Mouse (Mus musculus): Measurements from ENCODE around the gene Cabin1. TPM values are rescaled to one million over a fixed set of nuclear protein-coding genes. Genes with fewer than 3 reads are reported as not detected.
A peak's percentile ranks its signal among the peaks of the same experiment; 100 is the strongest.

The Cabin1 gene
- total and polyA plus RNA-seq, 3 experiments: 27.2 to 115 (median 54.9) TPM

- H3K4me3 ChIP-seq (ENCODE audit: control insufficient read depth in 1 of 2, insufficient read depth in 1 of 2, low read depth in 2 of 2, low read length in 2 of 2): no peak overlapping the region
- DNase-seq (ENCODE audit: low read depth, low spot score): no peak
- H3K79me2 ChIP-seq (ENCODE audit: control insufficient read depth, insufficient read depth, low read length, poor library complexity): no peaks in the 10 kb centered on the region
- H3K9ac ChIP-seq (ENCODE audit: control insufficient read depth, low read depth, low read length, poor library complexity, severe bottlenecking): no peak overlapping the region
- no peak for TF ChIP-seq GATA1 (IDR thresholded peaks at IDR 0.05; ENCODE audit: low read depth, low read length)
- TF ChIP-seq JUND (IDR thresholded peaks at IDR 0.05; ENCODE audit: low read depth, low read length): no peak
- TF ChIP-seq ZKSCAN1 (IDR thresholded peaks at IDR 0.05; ENCODE audit: low read depth, low read length): no peak
- no peak for TF ChIP-seq E2F4 (IDR thresholded peaks at IDR 0.05; ENCODE audit: borderline replicate concordance, low read depth, low read length)
- no peak for TF ChIP-seq RCOR1 (IDR thresholded peaks at IDR 0.05; ENCODE audit: low read depth, low read length)
- TF ChIP-seq MEF2A (IDR thresholded peaks at IDR 0.05; ENCODE audit: extremely low read depth, insufficient replicate concordance, low read depth, low read length, poor library complexity, severe bottlenecking): no peak
- TF ChIP-seq KAT2A (conservative IDR thresholded peaks at IDR 0.05; ENCODE audit: low read depth, low read length): no peak
- H3K27ac ChIP-seq (ENCODE audit: control insufficient read depth, low read depth, low read length): no peak overlapping the region
- no peaks in the 10 kb centered on the region for H3K9me3 ChIP-seq (replicated peaks; ENCODE audit: insufficient read depth, low read length)
- H3K4me1 ChIP-seq (ENCODE audit: control insufficient read depth in 1 of 2, insufficient read depth in 2 of 2, low read length in 2 of 2): no peaks in the 10 kb centered on the region
- H3K36me3 ChIP-seq (ENCODE audit: control insufficient read depth in 1 of 2, insufficient read depth in 2 of 2, low read length in 2 of 2): no peaks in the 10 kb centered on the region
- no peaks in the 10 kb centered on the region for H3K27me3 ChIP-seq (ENCODE audit: control insufficient read depth in 1 of 2, insufficient read depth in 2 of 2, low read length in 2 of 2)
Measured at GRCm38 (mm10) chr10:75637711-75638110, 126.4 kb downstream of the Cabin1 start.

DNA sequence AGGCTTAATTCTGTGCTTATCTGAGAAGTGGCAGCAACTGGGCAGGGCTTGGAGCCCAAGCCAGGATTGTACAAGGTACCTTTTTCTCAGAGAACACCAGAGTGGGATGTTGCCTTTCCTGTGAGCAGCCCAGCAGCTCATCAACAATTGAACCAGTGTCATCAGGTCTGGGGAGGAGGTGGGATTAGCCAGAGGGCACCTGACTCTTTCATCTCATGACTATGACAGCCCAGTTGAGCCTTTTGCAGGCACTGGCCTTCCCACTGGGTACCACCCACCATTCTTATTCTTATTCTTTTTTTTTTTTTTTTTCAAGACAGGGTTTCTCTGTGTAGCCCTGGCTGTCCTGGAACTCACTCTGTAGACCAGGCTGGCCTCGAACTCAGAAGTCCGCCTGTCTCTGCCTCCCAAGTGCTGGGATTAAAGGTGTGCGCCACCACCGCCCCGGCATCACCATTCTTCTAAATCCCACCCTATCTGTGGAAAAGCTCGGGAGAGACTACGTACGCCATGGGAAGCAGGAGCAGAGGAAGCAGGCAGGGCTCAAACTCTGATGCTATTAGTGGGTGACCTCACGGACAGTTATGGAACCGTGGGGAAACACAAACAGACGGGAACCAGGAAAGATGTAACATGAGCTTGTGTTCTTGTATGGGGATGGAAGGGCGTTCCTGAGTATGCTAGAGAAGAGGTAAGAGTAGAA, 127.9 kb downstream of the Cabin1 start:
- no peaks in the 10 kb centered on the region for H3K4me1 ChIP-seq (ENCODE audit: control insufficient read depth in 1 of 2, insufficient read depth in 2 of 2, low read length in 2 of 2)
- no peak overlapping the region for H3K4me3 ChIP-seq (ENCODE audit: control insufficient read depth in 1 of 2, insufficient read depth in 1 of 2, low read depth in 2 of 2, low read length in 2 of 2)
- H3K79me2 ChIP-seq (ENCODE audit: control insufficient read depth, insufficient read depth, low read length, poor library complexity): no peaks in the 10 kb centered on the region
- H3K9me3 ChIP-seq (replicated peaks; ENCODE audit: insufficient read depth, low read length): no peaks in the 10 kb centered on the region
- no peaks in the 10 kb centered on the region; a peak in 1 of 4 replicates for H3K27me3 ChIP-seq (ENCODE audit: control insufficient read depth in 1 of 2, insufficient read depth in 2 of 2, low read length in 2 of 2)
- H3K9ac ChIP-seq (ENCODE audit: control insufficient read depth, low read depth, low read length, poor library complexity, severe bottlenecking): no peak overlapping the region
- TF ChIP-seq TBP (IDR thresholded peaks at IDR 0.05; ENCODE audit: low read depth, low read length): no peak
- no peak for DNase-seq (ENCODE audit: low read depth, low spot score)
- no peaks in the 10 kb centered on the region for H3K36me3 ChIP-seq (ENCODE audit: control insufficient read depth in 1 of 2, insufficient read depth in 2 of 2, low read length in 2 of 2)
- H3K27ac ChIP-seq (ENCODE audit: control insufficient read depth, low read depth, low read length): no peak overlapping the region

DNA sequence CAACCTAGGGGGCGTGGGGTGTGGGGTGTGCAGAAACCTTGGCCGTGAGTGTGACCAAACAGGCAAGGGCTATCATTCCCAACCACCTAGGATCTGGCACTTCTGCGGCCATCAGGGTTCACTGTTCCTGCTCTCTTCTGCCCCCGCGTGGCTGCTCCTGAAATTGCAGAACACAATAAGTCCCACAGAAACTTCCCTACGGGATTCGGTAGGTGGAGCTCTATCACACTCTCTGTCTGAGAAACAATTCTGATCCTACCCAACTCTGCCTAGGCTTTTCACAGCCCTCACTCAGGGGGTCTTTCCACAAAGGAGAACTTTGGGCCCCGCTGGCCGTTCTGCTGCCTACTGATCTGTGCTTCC, 128.5 kb downstream of the Cabin1 start:
- Histone ChIP-seq H3K9ac (ENCODE audit: control insufficient read depth, low read depth, low read length, poor library complexity, severe bottlenecking) (no peak overlapping the region), H3K9me3 (replicated peaks; ENCODE audit: insufficient read depth, low read length) (no peaks in the 10 kb centered on the region), H3K4me1 (ENCODE audit: control insufficient read depth in 1 of 2, insufficient read depth in 2 of 2, low read length in 2 of 2) (no peaks in the 10 kb centered on the region), H3K4me3 (ENCODE audit: control insufficient read depth in 1 of 2, insufficient read depth in 1 of 2, low read depth in 2 of 2, low read length in 2 of 2) (no peak overlapping the region), H3K27me3 (ENCODE audit: control insufficient read depth in 1 of 2, insufficient read depth in 2 of 2, low read length in 2 of 2) (no peaks in the 10 kb centered on the region; a peak in 1 of 4 replicates), H3K27ac (ENCODE audit: control insufficient read depth, low read depth, low read length) (no peak overlapping the region), H3K36me3 (ENCODE audit: control insufficient read depth in 1 of 2, insufficient read depth in 2 of 2, low read length in 2 of 2) (no peaks in the 10 kb centered on the region), H3K79me2 (ENCODE audit: control insufficient read depth, insufficient read depth, low read length, poor library complexity) (no peaks in the 10 kb centered on the region)
- peak; percentile 78 for DNase-seq (ENCODE audit: low read depth, low spot score)
- TF ChIP-seq ZKSCAN1 (IDR thresholded peaks at IDR 0.05; ENCODE audit: low read depth, low read length) (no peak), GABPA (IDR thresholded peaks at IDR 0.05; ENCODE audit: low read depth, low read length) (0 out of 2 replicates have a peak, but pooled peaks have one; percentile 32), RCOR1 (IDR thresholded peaks at IDR 0.05; ENCODE audit: low read depth, low read length) (0 out of 2 replicates have a peak, but pooled peaks have one; percentile 28), NRF1 (IDR thresholded peaks at IDR 0.05; ENCODE audit: insufficient read depth, low read depth, low read length, poor library complexity, severe bottlenecking) (no peak), TAL1 (IDR thresholded peaks at IDR 0.05; ENCODE audit: low read length) (no peak), HCFC1 (IDR thresholded peaks at IDR 0.05; ENCODE audit: low read depth, low read length) (peak; percentile 57; the same call in 1 of the 2 replicates), MEF2A (IDR thresholded peaks at IDR 0.05; ENCODE audit: extremely low read depth, insufficient replicate concordance, low read depth, low read length, poor library complexity, severe bottlenecking) (no peak), MAZ (IDR thresholded peaks at IDR 0.05; ENCODE audit: low read depth, low read length) (peak; percentile 63; the same call in 1 of the 2 replicates), ZMIZ1 (IDR thresholded peaks at IDR 0.05; ENCODE audit: low read depth, low read length) (no peak), ETS1 (IDR thresholded peaks at IDR 0.05; ENCODE audit: low read depth, low read length) (no peak), MYC (IDR thresholded peaks at IDR 0.05; ENCODE audit: low read depth, low read length) (0 out of 2 replicates have a peak, but pooled peaks have one; percentile 56), MAFK (IDR thresholded peaks at IDR 0.05; ENCODE audit: borderline replicate concordance, low read depth, low read length) (no peak), JUND (IDR thresholded peaks at IDR 0.05; ENCODE audit: low read depth, low read length) (peak; percentile 69; the same call in 1 of the 2 replicates), E2F4 (IDR thresholded peaks at IDR 0.05; ENCODE audit: borderline replicate concordance, low read depth, low read length) (no peak), CTCF (IDR thresholded peaks at IDR 0.05 in 2 of 3, conservative IDR thresholded peaks at IDR 0.05 in 1 of 3; ENCODE audit: control insufficient read depth in 1 of 3, insufficient read depth in 1 of 3, low read depth in 2 of 3, low read length in 3 of 3, poor library complexity in 1 of 3, severe bottlenecking in 1 of 3) (peak; percentile 91 to 100 (median 92)), POLR2AphosphoS5 (IDR thresholded peaks at IDR 0.05; ENCODE audit: borderline replicate concordance, low read depth, low read length) (no peak), TCF12 (IDR thresholded peaks at IDR 0.05; ENCODE audit: low read depth, low read length) (no peak), CHD1 (IDR thresholded peaks at IDR 0.05; ENCODE audit: low read depth, low read length) (no peak), MYB (IDR thresholded peaks at IDR 0.05; ENCODE audit: low read depth, low read length) (no peak), ZC3H11A (IDR thresholded peaks at IDR 0.05; ENCODE audit: low read depth, low read length) (peak; percentile 93)
